Mouse (Mus musculus) left cerebral cortex, postnatal 14 days (tissue): ENCODE measurements at regions not wholly inside any gene's neighbourhood (a gene's known extent, or its start where the extent isn't known, plus 50 kb on each side); places are given as distances from the start of the nearest gene placed in this dataset.

Source experiments
- DNase-seq, 2 experiments: peaks; one replicate each; pipeline ENCODE4 v3.0.0; 2021 to 2022; ENCODE audit warnings: low spot score in 2 of 2, mixed read lengths in 1 of 2
- intact Hi-C: fragments of 180-260 bp; cut with DNase I; formaldehyde crosslinking; loops from one replicate; pipeline ENCODE4 v1.15.1; 2025

DNA sequence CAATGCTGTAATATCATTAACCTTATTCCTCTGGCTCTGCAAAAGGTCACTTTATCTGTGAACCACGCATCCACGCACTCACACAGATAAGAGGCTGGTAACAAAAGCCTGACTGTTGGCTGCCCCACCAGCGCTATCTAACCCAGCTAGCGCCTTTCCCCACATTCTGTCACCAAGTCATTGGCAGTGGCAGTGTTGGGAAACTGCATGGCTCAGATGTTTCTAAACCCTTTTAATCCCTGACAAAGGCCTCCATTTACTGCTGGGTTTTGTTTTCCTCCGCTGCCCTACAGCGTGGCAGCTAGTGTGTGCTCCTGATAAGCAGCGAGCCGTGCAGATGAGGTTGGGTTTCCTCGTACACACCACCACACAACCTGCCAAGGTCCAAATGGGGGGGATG is 55.7 kb downstream of the Id4 start:
- intact Hi-C loops = no loop called here
- DNase-seq = no peak

DNA sequence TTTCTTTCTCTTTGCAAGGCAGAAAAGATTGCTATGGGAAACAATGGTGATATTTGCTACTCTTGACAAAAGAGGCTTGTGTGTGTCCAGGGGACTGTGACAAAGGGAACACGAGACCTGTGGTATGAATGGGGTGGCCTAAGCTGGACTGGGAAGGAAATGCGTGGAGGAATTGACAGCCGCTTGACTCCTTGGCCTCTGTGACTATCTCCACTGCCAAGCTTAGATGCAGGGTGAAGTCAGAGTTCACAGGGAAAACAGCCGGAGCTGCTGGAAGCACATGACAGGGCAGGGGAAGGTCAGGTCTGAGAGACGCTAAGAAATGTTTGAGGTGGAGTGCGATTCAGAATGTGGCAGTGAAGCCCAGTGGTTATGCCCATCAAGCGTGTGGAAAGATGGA is 56.4 kb downstream of the Id4 start:
- intact Hi-C loops = no loop called here
- DNase-seq = no peak

- no peak for DNase-seq
- intact Hi-C loops = no loop called here
These were observed 58.0 kb downstream of the Id4 start for GRCm38 (mm10) chr13:48319001-48319400.

DNA sequence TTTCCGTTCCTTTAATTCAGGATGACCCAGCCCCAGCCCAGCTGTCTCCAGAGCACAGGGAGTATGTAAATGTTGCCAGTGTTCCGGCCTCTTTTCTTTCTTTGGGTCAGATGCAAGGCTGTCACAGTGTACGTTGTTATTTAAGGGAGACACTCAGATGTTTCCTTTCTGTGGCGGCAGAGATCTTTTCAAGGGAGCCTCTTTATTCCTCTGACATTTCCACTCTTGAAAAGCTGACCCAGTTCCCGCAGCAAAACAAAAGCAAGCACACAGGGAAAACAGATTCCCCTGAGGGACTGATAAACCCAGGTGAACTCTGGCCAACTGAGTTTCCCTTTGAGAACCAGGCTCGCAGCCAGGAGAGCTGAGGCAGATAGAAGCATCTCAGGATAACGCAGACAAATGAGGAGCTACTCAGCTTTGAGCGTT is 63.3 kb downstream of the Id4 start:
- intact Hi-C loops = no loop called here
- peak; percentile 6 to 7 for DNase-seq

GRCm38 (mm10) chr13:48330619-48331018 is 69.6 kb downstream of the Id4 start:
- intact Hi-C loops = no loop called here
- no peak for DNase-seq

DNA sequence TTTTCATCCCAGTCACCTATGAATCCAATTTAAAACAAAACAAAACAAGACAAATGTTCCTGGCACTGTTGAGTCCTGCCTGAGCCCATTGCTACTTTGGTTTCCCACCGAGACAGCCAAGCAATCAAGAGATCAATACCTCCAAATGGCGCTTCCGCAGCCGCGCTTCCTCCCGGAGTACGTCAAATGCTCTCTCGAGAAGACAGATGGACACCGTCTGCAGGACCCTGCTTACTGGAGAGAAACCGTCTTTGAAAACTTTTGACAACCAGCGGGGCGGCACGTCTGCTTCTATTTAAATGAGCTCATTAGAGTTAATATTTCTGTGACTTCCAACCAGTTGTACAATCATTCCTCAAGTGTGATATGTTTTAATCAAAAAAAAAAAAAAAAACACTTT is 75.1 kb downstream of the Id4 start:
- no peak for DNase-seq
- intact Hi-C loops = no loop called here

- intact Hi-C loops = no loop called here
- no peak for DNase-seq
These were observed 75.6 kb downstream of the Id4 start for GRCm38 (mm10) chr13:48336602-48337001.

DNA sequence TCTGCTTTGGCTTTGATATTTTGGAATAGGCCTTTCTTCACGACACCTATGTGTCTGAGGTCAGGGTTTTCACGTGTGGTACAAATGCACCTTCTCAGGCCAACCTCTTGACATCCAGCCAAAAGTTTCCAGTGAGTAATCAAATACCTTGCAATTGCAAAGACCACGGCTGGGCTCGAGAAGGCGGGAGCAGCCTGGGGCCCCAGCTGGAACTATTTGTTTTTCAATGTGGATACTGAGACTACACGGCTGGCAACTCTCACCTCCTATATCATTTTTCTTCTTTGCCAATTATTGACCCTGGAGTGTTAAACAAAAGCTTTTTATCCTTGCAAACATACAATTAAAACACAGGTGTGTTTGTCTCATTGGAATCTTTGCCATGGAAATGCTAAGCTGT is 77.5 kb downstream of the Id4 start:
- intact Hi-C loops = no loop called here

GRCm38 (mm10) chr13:48350124-48350523 is 89.1 kb downstream of the Id4 start:
- DNase-seq = no peak
- intact Hi-C loops = no loop called here

More for the DNA sequence above, 77.5 kb downstream of the Id4 start:
- no peak for DNase-seq

DNA sequence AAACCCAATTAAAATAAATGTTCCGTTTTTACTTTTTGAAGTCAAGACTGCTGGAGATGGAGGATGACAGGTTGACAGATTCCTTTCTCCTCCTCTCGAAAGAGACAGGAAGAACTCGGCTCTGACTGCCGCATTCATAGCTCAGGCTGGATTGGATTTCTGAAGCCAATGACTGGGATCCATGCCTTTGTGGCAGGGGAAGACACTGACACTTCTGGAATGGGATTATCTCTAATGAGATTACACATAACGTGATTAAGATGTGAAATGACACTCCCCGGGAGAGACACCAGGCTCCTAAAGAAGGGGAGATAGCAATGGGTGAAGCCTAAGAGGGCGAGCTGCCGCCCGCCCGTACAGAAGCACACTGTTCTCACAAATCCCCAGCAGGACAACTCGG is 89.9 kb downstream of the Id4 start:
- no peak for DNase-seq
- intact Hi-C loops = no loop called here

- intact Hi-C loops = no loop called here
- DNase-seq = no peak
These were observed 96.1 kb downstream of the Id4 start for GRCm38 (mm10) chr13:48357118-48357517.

DNA sequence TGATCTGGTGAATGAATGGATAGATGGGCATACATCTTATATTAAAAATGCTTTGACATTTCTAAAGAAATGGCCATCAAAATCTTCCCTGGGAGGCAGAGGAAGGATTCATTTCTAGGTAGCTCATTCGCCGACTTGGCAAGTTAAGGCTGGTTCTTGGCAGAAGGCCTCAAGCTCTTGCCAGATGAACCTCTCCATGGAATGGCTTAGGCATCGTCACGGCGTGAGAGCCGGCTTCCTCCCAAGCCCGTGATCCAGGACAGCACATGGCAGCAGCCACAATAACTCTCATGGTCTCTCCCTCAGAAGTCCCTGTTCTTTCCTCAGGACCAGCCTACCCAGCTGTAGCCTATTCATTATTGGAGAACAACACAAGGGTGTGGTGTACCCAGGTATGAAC is 96.6 kb downstream of the Id4 start:
- DNase-seq = peak in 1 of 2 experiments; percentile 17
- intact Hi-C loops = no loop called here

- no peak for DNase-seq
- intact Hi-C loops = no loop called here
These were observed 110.0 kb downstream of the Id4 start for GRCm38 (mm10) chr13:48371060-48371459.

DNA sequence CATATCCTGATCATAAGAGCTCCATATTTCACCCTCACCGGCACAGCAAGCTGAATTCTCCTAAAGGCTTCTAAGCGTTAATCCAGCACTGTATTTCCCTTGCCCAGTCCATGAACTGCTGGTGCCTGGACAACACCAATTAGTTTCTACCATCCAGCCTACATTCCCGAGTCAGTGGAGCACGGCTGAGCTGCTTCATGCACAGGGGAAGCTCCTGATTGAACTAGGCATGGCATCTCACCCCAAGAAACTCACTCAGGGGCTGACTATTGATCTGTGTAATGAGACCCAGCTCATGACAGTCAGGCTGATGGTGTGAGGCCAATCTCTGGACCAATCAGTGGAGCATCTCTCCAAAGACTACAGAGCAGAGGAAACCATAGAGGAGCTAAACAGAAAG is 115.4 kb downstream of the Id4 start:
- intact Hi-C loops = no loop called here
- no peak for DNase-seq

- intact Hi-C loops = no loop called here
- DNase-seq = no peak
These were observed 122.8 kb downstream of the Id4 start for GRCm38 (mm10) chr13:48383580-48384445.

DNA sequence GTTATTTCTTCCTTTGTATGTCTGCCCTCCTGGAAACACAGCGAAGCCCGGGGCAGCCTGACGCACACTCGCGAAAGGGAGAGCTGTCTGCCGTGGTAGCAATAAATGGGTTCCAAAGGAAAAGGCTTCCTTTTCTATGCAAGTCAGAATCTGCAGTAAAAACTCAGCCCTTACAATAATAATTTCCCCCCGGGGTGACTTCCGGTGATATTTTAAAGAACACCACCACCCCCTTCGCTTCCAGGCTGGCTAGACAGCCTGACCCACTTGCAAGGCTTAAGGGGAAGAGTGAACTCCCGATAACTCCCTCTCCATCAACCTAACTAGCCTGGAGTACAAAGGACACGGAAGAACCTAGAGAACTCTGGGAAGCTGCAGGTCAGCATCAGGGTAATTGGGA is 123.9 kb downstream of the Id4 start:
- DNase-seq = no peak
- intact Hi-C loops = no loop called here

- DNase-seq = no peak
- intact Hi-C loops = no loop called here
These were observed 122.1 kb downstream of the Zfp169 start for GRCm38 (mm10) chr13:48391126-48391525.

GRCm38 (mm10) chr13:48397761-48398160 is 115.5 kb downstream of the Zfp169 start:
- DNase-seq = no peak
- intact Hi-C loops = no loop called here

DNA sequence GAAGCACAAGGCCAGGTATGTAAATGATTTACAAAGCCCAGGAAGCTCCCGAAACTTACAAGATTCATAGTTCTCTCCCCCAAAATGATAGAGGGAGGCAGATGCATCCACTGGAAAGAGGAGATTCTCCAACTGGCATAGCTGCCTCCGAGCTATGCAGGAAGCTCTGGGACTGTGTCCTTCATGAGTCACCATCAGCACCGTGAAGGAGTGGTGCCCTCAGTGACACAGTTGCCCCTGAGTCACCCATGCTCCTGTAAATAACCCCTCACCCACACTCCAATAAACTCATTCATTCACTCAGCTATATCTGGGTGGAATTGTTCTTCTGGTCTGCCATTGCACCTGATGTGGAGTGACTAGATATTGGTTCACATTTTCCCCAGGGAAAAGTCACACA is 114.6 kb downstream of the Zfp169 start:
- intact Hi-C loops = no loop called here
- DNase-seq = no peak

DNA sequence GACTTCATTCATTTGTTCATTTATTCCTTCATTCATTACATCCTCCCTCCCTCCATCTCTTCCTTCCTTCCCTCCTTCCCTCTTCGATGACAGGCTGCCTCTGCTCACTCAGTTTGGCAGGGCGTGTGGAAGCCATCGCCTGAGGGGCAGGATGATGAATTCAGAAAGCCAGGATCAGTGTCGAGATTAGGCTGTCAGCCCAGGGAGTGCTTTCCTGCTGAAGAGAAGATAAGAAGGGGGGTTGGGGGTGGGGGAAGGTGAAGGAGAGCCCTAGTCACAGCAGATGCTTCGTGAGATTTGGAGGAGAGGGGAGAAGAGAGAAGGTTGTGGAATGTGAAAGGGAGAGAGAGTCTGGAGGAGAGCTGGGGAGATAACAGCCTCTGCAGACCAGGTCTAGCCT is 110.9 kb downstream of the Zfp169 start:
- intact Hi-C loops = no loop called here
- DNase-seq = no peak

DNA sequence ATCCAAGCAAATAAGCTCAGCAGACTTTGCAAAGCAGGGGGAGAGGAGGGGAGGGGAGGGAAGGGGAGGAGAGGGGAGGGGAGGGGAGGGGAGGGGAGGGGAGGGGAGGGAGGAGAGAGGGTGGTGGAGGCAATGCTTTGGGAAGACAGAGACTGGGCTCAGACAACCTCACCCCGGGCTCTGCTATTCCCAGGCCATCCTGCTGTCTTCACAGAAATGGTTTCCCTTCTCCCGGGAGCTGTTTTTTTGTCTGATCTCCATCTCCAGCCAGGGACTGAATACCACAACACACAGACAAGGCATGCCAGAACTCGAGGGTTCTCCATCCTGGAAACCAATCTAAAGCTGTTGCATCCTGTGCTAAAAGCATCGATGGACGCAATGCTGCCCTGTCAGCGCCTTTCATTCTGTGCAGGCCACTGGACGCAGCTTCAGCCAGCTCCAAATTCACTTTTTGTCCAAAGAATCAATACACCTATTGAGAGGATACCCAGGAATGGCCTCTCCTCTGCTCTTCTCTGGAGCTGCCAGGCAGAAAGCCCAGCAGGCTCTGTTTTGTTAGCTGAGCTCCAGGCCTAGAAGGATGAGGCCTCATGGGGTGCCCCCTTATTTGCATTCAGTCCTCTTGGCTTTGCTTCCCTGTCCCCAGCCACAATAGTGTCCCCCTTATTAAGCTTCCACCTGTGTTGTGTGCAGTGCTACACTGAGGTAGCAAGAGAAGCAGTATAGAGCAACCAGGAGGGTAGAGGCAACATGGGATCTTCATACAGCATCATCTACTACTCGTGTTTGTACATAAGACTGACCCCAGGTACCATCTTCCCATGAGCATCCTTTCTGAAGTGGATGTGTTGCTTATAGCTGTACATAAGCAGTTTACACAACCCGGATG is 90.6 kb downstream of the Zfp169 start:
- intact Hi-C loops = no loop called here
- DNase-seq = no peak
